Mouse (Mus musculus) brown adipose tissue, adult 24 weeks (tissue): ENCODE data around the gene Spcs2. TPM values are rescaled to one million over a fixed set of nuclear protein-coding genes. Genes with fewer than 3 reads are reported as not detected.

Source experiments
- H3K27ac ChIP-seq: fragments of 200-500 bp; replicated peaks from 2 replicates; pipeline ENCODE4 v1.5.1; 2012; ENCODE audit warnings: low read depth, mild to moderate bottlenecking, low read length
- H3K4me1 ChIP-seq: fragments of 200-500 bp; 2 replicates; pipeline ENCODE4 v1.6.1; 2012; ENCODE audit warnings: low read length, mixed read lengths; ENCODE audit not compliant: control insufficient read depth, insufficient read depth, insufficient read length
- H3K4me3 ChIP-seq: fragments of 200-500 bp; 2 replicates; pipeline ENCODE4 v1.5.1; 2012; ENCODE audit warnings: low read depth, mild to moderate bottlenecking, low read length, moderate library complexity; ENCODE audit not compliant: insufficient read depth
- polyA plus RNA-seq: library from polyadenylated mRNA; stranded (reverse); fragments of >200 nt; gene quantifications from 2 replicates; pipeline ENCODE4 v1.2.4, GENCODE M21; 2012; ENCODE audit not compliant: missing spikeins, insufficient read depth, insufficient read length

Spcs2 gene
- 50.0 and 69.2 TPM in 2 replicates for polyA plus RNA-seq

- Histone ChIP-seq H3K4me3 (no peak within 1 kb of the TSS), H3K27ac (no peak within 1 kb of the TSS), H3K4me1 (peaks cover 6% of the 10 kb centered on the region)
Measured at GRCm38 (mm10) chr7:99863362-99863761, at the start of gene Spcs2. Gene Spcs2, minus strand, starts transcription at chr7:99863462.

GRCm38 (mm10) chr7:99911038-99911437 lies 47.8 kb upstream of the Spcs2 start:
- Histone ChIP-seq H3K4me3 (no peak overlapping the region), H3K4me1 (no peaks in the 10 kb centered on the region), H3K27ac (no peak overlapping the region)

DNA sequence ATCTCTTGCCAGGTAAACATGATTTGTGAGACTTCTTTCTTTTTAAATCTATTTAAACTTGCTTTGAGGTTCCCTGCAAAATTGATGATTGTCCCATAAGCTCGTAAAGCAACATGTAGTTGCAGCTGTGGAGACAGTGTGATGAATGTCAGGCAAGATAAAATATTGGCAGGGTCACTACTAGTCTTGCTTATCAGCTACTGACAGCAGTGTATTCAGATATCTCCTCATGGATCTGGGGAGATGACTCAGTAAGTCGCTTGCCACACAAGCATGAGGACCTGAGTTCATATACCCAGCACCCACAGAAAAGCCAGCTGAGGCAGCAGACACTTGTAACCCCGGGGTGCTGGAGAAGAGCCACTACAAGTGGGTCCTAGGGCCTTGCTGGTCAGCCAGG lies 44.2 kb upstream of the Spcs2 start:
- H3K4me3 ChIP-seq: no peak overlapping the region
- no peaks in the 10 kb centered on the region for H3K4me1 ChIP-seq
- H3K27ac ChIP-seq: no peak overlapping the region

DNA sequence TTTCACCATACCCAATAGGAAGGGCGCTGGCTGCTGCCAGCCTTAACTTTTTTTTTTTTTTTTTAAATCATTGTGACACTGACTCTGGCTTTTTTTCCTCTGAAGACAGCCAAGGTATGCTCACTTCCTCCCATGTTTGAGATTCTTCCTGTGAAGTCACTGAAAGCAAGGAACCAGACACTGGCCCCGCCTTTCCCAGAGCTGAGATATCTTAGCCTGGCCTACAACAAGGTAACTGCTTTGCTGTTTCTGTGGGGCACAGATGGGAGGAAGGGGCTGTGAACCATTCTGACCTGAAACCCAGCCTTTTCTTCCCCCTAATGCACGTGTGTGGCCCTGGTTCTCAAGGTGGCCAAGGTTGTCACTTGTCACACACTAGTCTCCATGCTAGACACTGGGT lies 43.1 kb upstream of the Spcs2 start:
- Histone ChIP-seq H3K4me3 (no peak overlapping the region), H3K4me1 (no peaks in the 10 kb centered on the region), H3K27ac (no peak overlapping the region)

DNA sequence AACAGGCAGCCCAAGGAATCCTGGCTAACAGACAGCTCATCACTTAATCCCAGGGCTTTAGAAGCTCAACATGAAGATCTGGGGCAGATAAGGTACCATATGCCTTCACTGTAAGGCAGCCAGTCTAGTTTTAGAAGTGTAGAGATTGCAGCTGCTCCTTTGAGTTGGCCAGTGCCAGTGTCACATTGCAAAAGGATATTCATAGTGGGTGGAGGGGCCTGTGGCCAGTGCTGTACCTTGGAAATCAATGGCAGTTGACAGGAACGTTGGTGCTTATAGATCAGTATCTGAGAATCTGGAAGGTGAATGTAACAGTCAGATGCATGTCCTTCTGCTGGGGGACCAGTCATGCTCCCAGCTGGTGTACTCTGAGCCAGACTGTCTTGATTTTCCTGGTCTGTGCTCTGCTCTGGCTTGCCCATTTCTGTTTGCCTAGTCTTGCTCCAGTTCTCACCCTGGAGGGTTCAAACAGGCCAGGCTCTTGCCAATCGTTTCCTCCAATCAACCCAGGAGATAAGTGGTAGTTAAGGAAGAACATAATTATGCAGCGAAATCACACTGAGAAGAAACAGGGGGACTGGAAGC lies 41.3 kb upstream of the Spcs2 start:
- no peak overlapping the region for H3K27ac ChIP-seq

DNA sequence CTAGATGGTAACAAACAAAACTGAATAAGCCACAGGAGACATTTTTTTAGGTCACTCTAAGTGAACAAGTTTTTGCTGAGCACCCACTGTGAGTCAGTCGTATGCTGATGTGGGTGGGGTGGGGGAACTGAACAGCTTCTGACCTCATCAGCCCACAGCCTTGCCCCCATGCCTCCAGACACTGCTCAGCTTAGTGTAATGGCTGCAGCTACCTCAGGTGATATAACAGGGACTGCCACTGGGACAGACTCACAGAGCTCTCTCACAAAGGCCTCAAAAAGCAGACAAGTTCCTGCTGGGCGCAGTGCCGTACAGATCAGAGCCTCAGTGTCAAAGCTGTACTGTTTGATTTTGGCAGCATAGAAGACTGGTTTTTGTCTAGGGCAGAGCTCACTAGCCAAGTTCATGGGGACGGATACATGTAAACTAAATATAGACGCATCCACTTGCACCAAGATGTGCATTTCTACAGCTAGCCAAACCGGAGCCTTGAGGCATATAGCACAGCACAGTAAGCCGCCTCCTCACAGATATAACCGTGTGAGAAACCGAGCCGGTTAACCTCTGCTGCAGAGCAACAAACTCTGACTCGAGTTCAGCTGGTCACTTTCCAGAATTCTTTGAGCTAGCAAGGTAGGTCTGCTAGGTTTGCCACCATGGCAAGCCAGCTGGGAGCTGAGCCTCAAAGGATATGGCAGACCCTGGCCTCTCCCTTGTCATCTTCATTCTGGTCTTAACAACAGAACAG lies 39.8 kb upstream of the Spcs2 start:
- Histone ChIP-seq H3K4me1 (no peaks in the 10 kb centered on the region), H3K4me3 (no peak overlapping the region), H3K27ac (no peak overlapping the region)

More for the DNA sequence above, 41.3 kb upstream of the Spcs2 start:
- Histone ChIP-seq H3K4me1 (no peaks in the 10 kb centered on the region), H3K4me3 (no peak overlapping the region)

DNA sequence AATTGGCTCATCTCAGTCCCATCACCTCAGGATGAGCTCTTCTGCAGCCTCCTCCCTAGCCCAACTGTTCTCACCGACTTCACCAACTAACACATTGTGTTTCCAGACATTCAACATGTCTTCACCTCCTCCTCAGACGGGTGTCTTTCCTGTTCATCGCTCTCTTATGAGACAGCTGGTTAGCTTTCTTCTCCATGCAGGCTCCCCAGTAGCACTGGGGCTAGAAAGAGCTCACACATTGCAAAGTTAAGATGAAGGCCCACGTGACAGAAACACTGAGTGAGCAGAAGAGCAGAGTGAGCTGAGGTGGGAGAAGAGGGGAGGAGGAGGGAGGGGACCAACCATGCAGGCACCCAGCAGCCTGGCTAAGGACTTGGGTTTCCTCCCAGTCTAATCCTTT lies 38.9 kb upstream of the Spcs2 start:
- no peak overlapping the region for H3K27ac ChIP-seq

DNA sequence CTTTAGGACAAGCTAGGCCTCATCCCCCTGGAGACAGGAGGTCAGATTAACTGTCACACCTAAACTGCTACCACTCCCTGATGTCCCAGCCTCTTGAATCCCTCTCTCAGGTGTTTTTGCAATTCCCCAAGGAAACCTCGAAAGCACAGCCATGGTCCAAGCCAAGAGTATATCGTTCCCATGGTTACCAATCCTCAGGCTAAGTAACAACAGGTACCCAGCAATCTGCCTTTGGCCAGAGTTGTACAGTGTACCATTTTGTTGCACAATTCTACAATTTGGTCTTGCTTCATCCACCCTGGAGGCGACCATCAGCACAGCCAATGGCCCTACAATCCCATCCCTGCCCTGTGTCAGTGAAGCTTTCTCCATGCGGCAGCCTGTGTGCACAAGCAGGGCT lies 33.6 kb upstream of the Spcs2 start:
- H3K4me1 ChIP-seq: no peaks in the 10 kb centered on the region

More for the DNA sequence above, 38.9 kb upstream of the Spcs2 start:
- H3K4me1 ChIP-seq: no peaks in the 10 kb centered on the region
- H3K4me3 ChIP-seq: no peak overlapping the region

DNA sequence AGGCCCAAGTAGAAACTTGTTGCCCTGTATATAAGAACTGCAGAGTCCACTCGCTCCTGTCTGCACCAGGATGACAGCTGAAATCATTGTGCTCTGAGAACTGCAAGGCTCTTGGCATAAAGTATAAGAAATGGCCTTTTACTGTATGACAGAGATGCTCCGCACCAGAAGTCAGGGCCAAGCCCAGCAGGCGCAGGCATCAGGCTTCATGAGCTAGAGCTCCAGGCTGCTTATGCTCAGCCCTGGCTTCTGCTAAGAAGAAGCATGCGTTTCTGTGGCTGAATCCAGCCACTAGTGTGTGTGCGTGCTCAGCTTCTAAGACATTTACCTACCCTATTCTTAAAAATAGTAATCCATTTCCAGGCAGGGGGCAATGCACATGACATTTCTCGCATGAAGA lies 31.2 kb upstream of the Spcs2 start:
- no peaks in the 10 kb centered on the region for H3K4me1 ChIP-seq
- H3K27ac ChIP-seq: no peak overlapping the region
- H3K4me3 ChIP-seq: no peak overlapping the region

More for the DNA sequence above, 33.6 kb upstream of the Spcs2 start:
- Histone ChIP-seq H3K4me3 (no peak overlapping the region), H3K27ac (no peak overlapping the region)

GRCm38 (mm10) chr7:99893967-99894366 lies 30.7 kb upstream of the Spcs2 start:
- Histone ChIP-seq H3K27ac (no peak overlapping the region), H3K4me1 (no peaks in the 10 kb centered on the region), H3K4me3 (no peak overlapping the region)

- Histone ChIP-seq H3K4me3 (no peak overlapping the region), H3K4me1 (no peaks in the 10 kb centered on the region)
Measured at GRCm38 (mm10) chr7:99892351-99892750, 29.1 kb upstream of the Spcs2 start.

GRCm38 (mm10) chr7:99891471-99891870 lies 28.2 kb upstream of the Spcs2 start:
- no peaks in the 10 kb centered on the region for H3K4me1 ChIP-seq

More at GRCm38 (mm10) chr7:99892351-99892750, 29.1 kb upstream of the Spcs2 start:
- no peak overlapping the region for H3K27ac ChIP-seq

DNA sequence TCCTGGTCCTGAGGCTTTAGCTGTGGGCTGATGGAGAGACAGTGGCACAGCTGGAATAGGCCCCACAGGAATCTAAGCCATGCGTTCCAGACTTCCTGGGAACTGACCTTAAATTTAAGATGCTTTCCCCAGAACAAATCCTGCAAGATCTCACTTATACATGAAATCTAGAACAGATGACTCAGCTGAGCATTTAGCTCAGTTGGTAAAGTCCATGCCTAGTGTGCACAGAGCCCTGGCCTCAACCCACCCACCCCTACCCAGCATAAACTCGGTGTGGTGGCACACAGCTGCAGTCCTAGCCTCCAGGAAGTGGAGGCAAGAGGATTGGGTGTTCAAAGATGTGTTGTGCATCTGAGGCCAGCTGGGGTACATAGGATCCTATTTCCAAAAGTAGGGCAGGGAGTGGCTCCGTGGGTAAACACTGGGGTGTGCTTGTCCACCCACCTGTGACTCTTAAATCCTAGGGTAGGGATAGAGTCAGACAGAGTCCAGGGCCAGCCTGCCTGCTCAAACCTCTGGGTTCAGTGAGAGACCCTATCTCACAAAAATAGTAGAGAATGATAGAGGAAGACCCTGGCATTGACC lies 27.0 kb upstream of the Spcs2 start:
- Histone ChIP-seq H3K27ac (no peak overlapping the region), H3K4me3 (no peak overlapping the region), H3K4me1 (no peaks in the 10 kb centered on the region)

More at GRCm38 (mm10) chr7:99891471-99891870, 28.2 kb upstream of the Spcs2 start:
- H3K4me3 ChIP-seq: no peak overlapping the region
- no peak overlapping the region for H3K27ac ChIP-seq

GRCm38 (mm10) chr7:99889175-99889880 lies 26.1 kb upstream of the Spcs2 start:
- Histone ChIP-seq H3K27ac (no peak overlapping the region), H3K4me3 (no peak overlapping the region)

DNA sequence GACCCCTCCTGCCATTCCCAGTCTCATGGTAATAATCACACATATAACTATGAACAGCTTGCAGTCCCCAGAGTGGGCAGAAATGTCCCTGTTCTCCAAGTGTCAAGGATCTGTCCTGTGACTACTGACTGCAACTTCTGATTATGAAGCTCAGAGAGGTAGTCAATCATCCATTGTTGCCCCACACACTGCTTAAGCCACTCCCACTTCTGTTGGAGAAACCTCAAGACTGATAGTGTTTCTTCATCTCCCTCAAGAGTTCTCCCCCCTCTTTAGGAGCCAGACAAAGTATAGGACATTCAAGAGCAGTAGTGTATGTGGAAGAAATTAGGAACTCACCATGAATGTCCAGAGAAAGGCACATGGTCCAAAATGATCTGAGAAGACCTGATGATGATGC lies 24.5 kb upstream of the Spcs2 start:
- H3K27ac ChIP-seq: no peak overlapping the region
- H3K4me1 ChIP-seq: no peaks in the 10 kb centered on the region

More at GRCm38 (mm10) chr7:99889175-99889880, 26.1 kb upstream of the Spcs2 start:
- H3K4me1 ChIP-seq: no peaks in the 10 kb centered on the region

More for the DNA sequence above, 24.5 kb upstream of the Spcs2 start:
- no peak overlapping the region for H3K4me3 ChIP-seq
